In the genomic region with DNA sequence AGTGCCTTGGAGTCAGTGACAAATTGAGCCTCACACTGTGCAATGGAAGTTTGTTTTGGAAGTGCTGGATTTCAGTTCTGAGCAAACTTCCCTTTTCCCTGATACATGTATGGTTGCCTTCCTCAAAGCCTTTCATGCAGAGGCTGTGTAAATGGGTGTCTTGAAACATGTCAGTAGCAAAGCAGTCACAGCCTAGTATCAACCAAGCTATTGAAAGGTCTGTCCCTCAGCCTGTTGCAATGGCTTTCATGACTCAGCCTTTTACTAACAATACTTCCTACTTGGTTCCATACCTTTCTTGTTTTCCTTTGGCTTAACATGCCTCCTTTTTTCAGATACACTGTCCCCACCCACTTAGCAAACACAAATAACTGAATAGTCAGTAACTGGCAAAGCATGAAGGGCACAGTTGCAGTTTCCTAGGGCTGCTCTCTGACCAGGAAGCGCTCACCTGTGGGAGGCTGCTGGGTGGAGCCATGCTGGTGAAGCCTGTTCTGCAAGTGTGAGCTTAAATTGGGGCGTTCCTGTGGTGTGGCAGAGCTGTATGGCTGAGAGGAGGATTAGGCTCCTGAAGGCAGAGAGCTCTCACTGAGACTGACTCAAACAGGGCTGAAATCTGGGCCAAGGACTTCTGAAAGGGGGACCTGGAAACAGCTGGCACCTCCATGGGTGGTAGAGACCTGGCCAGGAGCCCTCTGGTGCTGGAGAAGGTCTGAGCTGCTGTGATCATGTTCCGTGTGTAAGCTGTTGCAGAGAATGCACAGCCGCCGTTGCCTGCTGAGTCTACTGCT, we compare ENCODE assay signal across 9 mouse cellular contexts.
DNase-seq lines count a peak whose midpoint lies in the region; ATAC-seq and TF ChIP-seq lines count a peak whose summit lies in the region.
"Had no signal": no experiment of that assay in that cellular context is flagged by ENCODE, and none has a peak within 500 bp of the region (broad histone marks: within the 10 kb centered on the region; RNA-seq: fewer than 3 reads in every experiment).

No protein-coding gene starts in this region.

- no peak overlapping the region for H3K4me3 ChIP-seq in heart, adult 2 months
- no peak overlapping the region for H3K4me3 ChIP-seq in forebrain, embryonic 16.5 days (replicated peaks; ENCODE audit: low read length)
- no peak overlapping the region for H3K4me3 ChIP-seq in midbrain, embryonic 13.5 days (replicated peaks)
- no peak overlapping the region for H3K4me3 ChIP-seq in thymus, adult 2 months (ENCODE audit: control insufficient read depth, insufficient read depth, low read length)

- H3K27me3 ChIP-seq in heart, adult 2 months (ENCODE audit: control insufficient read depth, insufficient read depth, low read length) = no peaks in the 10 kb centered on the region
- no peaks in the 10 kb centered on the region for H3K27me3 ChIP-seq in forebrain, embryonic 16.5 days (replicated peaks; ENCODE audit: control insufficient read depth, insufficient read depth, low read length)
- no peaks in the 10 kb centered on the region for H3K27me3 ChIP-seq in midbrain, embryonic 13.5 days
- no peaks in the 10 kb centered on the region for H3K27me3 ChIP-seq in thymus, adult 2 months (ENCODE audit: control insufficient read depth, insufficient read depth, low read length)

- no peaks in the 10 kb centered on the region for H3K79me2 ChIP-seq in heart, adult 2 months (replicated peaks; ENCODE audit: control insufficient read depth, insufficient read depth, low read length)

- DNase-seq in heart, adult 2 months = peak in 1 of 2 experiments; percentile 27
- DNase-seq in heart, adult 9 months (ENCODE audit: low spot score in 2 of 2) = no peak
- DNase-seq in adrenal gland, postnatal 25 days = peak; percentile 27
- DNase-seq in kidney, postnatal 10 days = peak; percentile 77
- DNase-seq in yolk sac, embryonic 10.5 days (ENCODE audit: low spot score) = peak; percentile 35
- no peak for DNase-seq in thymus, adult 2 months

- peaks cover 5% of the 10 kb centered on the region; the same call in 1 of the 2 replicates for H3K4me1 ChIP-seq in heart, adult 2 months (ENCODE audit: control insufficient read depth, insufficient read depth, low read length)
- no peaks in the 10 kb centered on the region; the same call in 1 of the 2 replicates for H3K4me1 ChIP-seq in forebrain, embryonic 16.5 days (replicated peaks; ENCODE audit: control insufficient read depth, insufficient read depth, low read length)
- H3K4me1 ChIP-seq in midbrain, embryonic 13.5 days (replicated peaks) = peaks cover 16% of the 10 kb centered on the region
- H3K4me1 ChIP-seq in thymus, adult 2 months (replicated peaks; ENCODE audit: control insufficient read depth, insufficient read depth, low read length) = no peaks in the 10 kb centered on the region

- H3K9me3 ChIP-seq in forebrain, embryonic 16.5 days (ENCODE audit: control insufficient read depth, low read length) = no peaks in the 10 kb centered on the region
- H3K9me3 ChIP-seq in midbrain, embryonic 13.5 days = no peaks in the 10 kb centered on the region

- H3K9ac ChIP-seq in heart, adult 2 months (ENCODE audit: low read depth, low read length) = peak overlapping the region; percentile 64
- H3K9ac ChIP-seq in forebrain, embryonic 16.5 days (replicated peaks; ENCODE audit: low read depth, low read length) = no peak overlapping the region
- no peak overlapping the region for H3K9ac ChIP-seq in midbrain, embryonic 13.5 days (replicated peaks)

- no peak overlapping the region for H3K4me2 ChIP-seq in forebrain, embryonic 16.5 days (ENCODE audit: low read length)
- no peak overlapping the region for H3K4me2 ChIP-seq in midbrain, embryonic 13.5 days (replicated peaks)

- TF ChIP-seq POLR2A in heart, adult 2 months (IDR thresholded peaks at IDR 0.05; ENCODE audit: insufficient read depth, low read depth, low read length) = no peak
- no peak for TF ChIP-seq POLR2A in thymus, adult 2 months (IDR thresholded peaks at IDR 0.05; ENCODE audit: control insufficient read depth, extremely low read depth, insufficient read depth, low read length, poor library complexity)

- peaks cover 5% of the 10 kb centered on the region; the same call in 1 of the 2 replicates for H3K36me3 ChIP-seq in heart, adult 2 months (ENCODE audit: control insufficient read depth, insufficient read depth, low read length)
- no peaks in the 10 kb centered on the region for H3K36me3 ChIP-seq in forebrain, embryonic 16.5 days (ENCODE audit: control insufficient read depth, insufficient read depth)
- no peaks in the 10 kb centered on the region for H3K36me3 ChIP-seq in midbrain, embryonic 13.5 days
- H3K36me3 ChIP-seq in thymus, adult 2 months (ENCODE audit: control insufficient read depth, insufficient read depth, low read length) = no peaks in the 10 kb centered on the region
- H3K36me3 ChIP-seq: G1E had no signal

- TF ChIP-seq EP300 in heart, adult 2 months (IDR thresholded peaks at IDR 0.05; ENCODE audit: insufficient read depth, low read depth, low read length) = no peak

- ATAC-seq in forebrain, embryonic 16.5 days = 0 out of 2 replicates have a peak, but pooled peaks have one; percentile 15
- peak; percentile 40; the same call in 1 of the 2 replicates for ATAC-seq in midbrain, embryonic 13.5 days

- TF ChIP-seq CTCF in heart, adult 2 months (IDR thresholded peaks at IDR 0.05) = no peak
- no peak for TF ChIP-seq CTCF in thymus, adult 2 months (IDR thresholded peaks at IDR 0.05; ENCODE audit: borderline replicate concordance, control insufficient read depth, extremely low read depth, insufficient read depth, low read length, poor library complexity)

- 56% methylated on average over 5 of the region's 5 CpGs for WGBS in heart, adult 2 months
- 25% methylated on average over 5 of the region's 5 CpGs for WGBS in forebrain, embryonic 16.5 days
- 27% methylated on average over 5 of the region's 5 CpGs for WGBS in midbrain, embryonic 13.5 days
- WGBS in thymus, adult 2 months = 92% methylated on average over 5 of the region's 5 CpGs

- peak overlapping the region; percentile 24; the same call in 1 of the 2 replicates for H3K27ac ChIP-seq in heart, adult 2 months
- H3K27ac ChIP-seq in forebrain, embryonic 16.5 days (ENCODE audit: low read length) = no peak overlapping the region
- no peak overlapping the region for H3K27ac ChIP-seq in midbrain, embryonic 13.5 days
- no peak overlapping the region for H3K27ac ChIP-seq in thymus, adult 2 months (ENCODE audit: control insufficient read depth, insufficient read depth, low read length)

- intact Hi-C loops in heart, adult 2 months (cut with DNase I) = no loop called here

Comparison
In these comparisons a context has a peak if more than half of its experiments do, and no peak if none do; other contexts are left out.
1. DNase-seq: peak in adrenal gland, postnatal 25 days (single experiment), kidney, postnatal 10 days (single experiment) and yolk sac, embryonic 10.5 days (single experiment); none in heart, adult 9 months (0 of 2) and thymus, adult 2 months (single experiment).